Mouse (Mus musculus): Measurements from ENCODE around the gene Angptl6.

Angptl6 gene
- long read RNA-seq, experiment 1, partial matches to known transcripts = 3 of 5 reads
- long read RNA-seq, experiment 1, other reads (novel, unspliced or antisense) = 2 of 5 reads
- long read RNA-seq, experiment 2, partial matches to known transcripts = 4 of 4 reads
- long read RNA-seq, experiment 2, other reads (novel, unspliced or antisense) = 0 of 4 reads

DNA sequence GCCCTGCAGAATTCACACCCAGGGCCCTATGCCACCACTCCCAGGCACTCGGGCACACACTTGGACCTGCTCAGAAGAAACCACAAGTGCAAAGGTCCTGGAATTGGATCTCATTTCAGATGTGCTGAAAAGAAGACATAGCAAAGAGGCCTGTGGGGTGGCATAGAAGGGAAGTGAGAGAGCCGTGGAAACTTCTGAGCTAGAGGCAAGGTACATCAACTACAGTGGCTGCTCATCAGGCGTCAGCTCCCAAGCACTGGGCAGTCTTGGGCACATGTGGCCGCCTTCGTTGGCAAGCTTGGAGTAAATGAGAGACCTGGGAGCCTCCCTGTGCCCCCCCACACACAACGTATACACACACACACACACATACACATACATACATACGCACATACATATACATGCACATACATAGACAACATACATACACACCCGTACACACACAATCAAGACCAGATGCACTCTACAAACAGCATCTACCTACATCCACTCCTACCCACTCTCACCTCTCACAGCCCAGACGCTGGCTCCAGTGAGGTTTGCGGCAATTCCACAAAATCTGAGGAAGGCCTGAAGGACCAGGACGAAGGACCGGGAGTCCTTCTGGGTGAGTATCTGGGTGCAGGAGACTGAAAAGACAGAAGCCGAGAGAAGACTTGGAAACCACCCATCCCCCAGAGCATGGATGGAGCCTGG is at the start of gene Angptl6:
Gene Angptl6, minus strand, starts transcription at position 631 of the 696 bp plus-strand sequence.
- intact Hi-C loops (cut with DNase I) = no loop called here

DNA sequence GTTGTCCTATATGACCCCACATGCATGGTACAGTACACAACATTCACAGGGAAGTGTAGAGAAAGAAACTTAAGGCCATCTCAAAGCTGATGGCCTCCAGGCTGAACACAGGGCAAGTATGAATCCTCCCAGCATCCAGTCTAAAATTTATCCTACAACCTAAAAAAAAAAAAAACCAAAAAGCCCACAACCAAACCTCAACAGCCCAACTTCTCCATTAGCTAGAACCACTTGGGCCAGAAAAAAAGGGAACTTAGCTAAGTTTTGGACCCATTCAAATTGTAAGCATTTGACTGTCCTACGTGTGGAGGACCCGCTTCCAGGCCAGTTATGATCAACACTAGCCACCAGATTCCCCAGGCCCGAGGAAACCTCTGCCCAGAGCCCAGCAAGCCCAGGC is 43.7 kb upstream of the Angptl6 start:
- intact Hi-C loops (cut with DNase I) = no loop called here

DNA sequence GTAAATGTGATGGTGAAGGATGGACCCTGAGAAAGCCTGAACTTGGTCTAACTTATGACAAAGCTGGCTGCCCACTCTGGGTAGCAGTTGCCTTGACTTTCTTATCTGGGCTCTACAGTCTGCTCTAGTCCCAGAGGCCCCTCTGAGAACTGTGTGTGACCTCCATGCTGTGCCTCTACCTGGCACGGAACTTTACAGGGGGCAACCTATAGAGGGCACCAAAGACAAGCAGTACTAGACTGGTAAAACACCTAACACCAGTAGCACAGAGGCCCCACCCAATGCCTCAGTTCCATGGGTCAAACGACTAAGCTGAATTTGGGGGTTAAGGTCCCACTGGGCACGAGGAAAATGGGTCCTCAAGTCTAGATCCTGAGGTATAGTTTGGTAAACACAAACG is 36.6 kb upstream of the Angptl6 start:
- intact Hi-C loops (cut with DNase I) = loop anchor here (5.0 kb wide), 1 partner anchor 81 kb away; no protein-coding TSS in a partner anchor

DNA sequence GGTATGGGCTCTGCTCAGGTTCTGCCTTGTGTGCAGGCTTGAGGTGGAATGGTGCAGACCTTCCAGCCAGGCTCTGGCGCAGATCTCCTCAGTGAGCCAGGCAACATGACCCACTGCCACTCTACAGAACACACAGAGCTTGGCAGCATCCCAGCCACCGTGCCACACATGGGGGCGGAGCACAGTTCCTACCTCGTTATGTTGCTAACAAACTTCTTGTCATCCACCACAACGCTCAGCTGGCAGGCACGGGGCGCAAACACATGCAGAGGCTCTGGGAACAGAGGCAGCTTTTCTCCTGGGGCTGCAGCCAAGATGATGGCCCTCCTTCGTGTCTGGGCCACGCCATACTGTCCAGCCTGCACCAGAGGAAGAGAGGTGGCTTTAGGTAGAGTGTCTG is 30.4 kb upstream of the Angptl6 start:
- intact Hi-C loops (cut with DNase I) = loop anchor here (5.0 kb wide), 1 partner anchor 227 kb away; no protein-coding TSS in a partner anchor

DNA sequence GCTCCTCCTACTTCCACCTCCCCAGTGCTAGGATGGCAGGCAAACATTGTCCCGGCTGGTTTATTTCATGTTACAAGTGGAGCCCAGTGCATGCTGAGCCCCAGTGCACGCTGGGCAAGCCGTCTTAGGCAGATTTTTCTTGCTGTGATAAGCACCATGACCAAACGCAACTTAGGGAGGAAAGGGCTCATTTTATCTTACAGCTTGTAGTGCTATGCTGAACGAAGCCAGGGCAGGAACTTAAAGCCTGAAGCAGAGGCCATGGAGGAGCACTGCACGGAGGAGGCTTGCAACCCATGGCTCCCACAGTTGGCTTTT is 22.6 kb upstream of the Angptl6 start:
- intact Hi-C loops (cut with DNase I) = loop anchor here (5.0 kb wide), 1 partner anchor 95 kb away; no protein-coding TSS in a partner anchor

DNA sequence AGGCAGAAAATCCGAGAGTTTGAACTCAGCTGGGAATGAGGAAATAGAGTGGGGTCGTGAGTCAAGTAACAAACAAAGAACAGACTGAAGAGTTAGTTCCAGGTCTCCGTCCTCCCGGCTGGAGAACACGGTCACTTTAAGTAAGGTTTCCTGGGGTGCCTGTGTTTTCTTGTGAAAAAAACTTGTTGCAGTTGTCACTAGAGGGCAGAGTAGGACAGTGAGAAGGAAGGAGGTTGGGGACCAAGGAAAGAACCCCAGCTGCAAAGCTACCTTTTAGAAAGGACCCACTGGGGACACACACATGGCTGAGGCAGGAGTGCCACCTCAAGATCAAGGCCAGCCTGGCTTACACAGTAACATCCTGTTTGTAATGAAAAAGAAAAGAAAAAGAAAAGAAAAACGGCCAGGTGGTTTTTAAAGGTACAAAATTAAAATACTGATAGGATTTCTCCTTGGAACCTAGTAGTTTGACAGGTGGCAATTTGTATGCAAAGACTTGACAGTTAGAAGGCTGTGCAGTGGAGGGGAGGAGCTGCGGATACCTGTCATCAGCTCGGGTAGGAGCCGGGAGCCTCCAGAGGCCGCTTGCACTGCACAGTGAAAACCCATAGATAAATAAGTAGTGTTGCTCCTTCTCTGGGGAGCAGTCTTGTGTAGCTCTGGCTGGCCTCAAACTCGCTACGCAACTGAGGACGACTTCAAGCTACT is 22.1 kb upstream of the Angptl6 start:
- intact Hi-C loops (cut with DNase I) = loop anchor here (5.0 kb wide), 1 partner anchor 96 kb away; no protein-coding TSS in a partner anchor

DNA sequence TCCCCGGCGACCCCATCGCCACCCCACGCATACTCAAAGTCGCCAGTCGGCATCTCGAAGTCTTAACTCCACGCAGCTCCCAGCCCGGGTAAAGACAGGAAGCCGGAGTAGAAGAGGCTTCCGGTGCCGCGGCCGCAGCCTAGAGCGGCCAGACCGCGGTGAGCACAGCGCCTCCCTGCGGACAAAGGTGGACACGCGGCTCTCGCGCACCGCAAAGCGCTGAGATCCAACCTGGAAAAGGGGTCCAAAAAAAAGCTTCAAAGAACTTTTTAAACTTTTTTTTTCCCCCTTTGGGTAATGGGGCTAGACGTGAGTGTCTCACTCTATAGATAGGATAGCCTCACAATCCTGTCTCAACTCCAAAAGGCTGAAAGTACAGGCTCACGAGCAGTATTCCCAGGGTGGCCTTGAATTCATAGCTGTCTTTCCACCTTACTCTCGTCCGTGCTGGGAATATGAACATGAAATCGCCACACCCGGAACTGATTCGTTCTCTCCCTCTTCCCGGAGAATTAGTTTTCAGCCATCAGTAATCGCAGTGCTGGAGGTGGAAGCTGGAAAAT is 19.1 kb upstream of the Angptl6 start, which contains the start of gene Eif3g:
Gene Eif3g, minus strand, starts transcription at position 113 of the 563 bp plus-strand sequence.
- intact Hi-C loops (cut with DNase I) = no loop called here

DNA sequence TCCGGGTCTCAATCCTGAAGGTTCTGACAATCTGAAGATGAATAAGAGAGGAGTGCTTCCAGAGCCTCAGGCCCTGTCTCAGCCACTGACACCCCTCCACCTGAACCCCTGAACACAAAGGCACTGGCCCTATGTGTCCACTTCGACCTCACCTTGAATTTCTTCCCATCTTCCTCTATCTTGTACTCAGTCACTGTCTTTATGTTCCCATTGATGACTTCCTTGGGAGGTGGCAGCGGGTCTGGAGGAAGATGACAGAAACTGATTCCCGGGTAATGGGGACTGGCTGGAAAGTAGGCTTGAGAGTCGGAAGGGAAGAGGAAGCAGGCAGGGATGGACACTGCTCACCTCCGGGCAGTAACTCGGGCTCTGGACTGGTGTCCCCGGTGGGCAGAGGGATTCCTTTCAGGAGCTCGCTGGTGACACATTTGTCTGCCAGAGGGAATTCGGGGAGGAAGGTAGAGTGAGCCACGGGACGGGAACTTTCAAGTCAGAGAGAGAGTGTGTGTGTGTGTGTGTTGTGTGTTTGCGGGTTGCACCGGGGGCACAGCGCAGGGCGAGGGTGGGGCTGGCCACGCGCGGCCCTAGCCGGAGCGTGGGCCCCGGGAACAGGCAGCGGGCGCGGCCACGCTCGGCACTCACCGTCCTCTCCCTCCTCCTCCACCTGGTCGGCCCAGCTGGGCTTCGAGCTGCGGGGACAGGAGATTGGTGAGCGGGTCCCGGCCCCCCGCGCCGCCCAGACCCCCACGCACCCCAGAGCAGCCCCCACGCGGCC is 18.4 kb upstream of the Angptl6 start:
- intact Hi-C loops (cut with DNase I) = no loop called here

DNA sequence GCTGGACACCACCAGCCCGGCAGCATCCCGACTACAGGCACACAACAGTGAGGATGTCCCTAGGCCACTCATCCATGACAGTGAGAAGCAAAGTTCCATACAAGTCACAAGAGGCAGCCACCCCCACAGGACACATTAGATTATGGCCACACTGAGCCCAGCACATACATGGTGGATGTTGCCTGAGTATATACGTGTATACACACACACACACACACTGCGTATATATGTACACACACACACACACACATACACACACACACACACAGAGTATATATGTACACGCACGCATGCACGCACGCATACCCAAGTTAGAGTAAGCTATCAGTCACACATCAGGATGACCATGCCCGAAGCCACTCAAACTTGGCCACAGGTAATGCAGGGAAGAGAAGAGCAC is 15.9 kb upstream of the Angptl6 start:
- intact Hi-C loops (cut with DNase I) = no loop called here

DNA sequence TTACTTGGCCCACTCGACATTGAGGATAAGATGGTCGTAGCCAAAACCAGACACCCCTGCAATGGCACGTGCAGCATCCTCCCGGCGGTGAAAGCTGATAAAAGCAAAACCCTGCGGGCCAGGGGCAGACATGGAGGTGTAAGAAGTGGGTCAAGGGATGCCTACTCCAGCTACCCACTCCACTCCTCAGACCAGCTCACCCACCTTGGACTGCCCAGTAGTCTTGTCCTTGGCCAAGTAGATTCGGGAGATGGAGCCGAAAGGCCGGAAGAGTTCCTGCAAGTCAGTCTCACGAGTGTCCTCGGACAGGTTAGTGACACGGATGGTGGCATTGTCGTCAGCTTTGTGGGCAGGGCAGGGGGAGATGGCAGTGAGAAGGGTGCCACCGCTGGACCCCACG is 15.1 kb upstream of the Angptl6 start:
- intact Hi-C loops (cut with DNase I) = no loop called here

DNA sequence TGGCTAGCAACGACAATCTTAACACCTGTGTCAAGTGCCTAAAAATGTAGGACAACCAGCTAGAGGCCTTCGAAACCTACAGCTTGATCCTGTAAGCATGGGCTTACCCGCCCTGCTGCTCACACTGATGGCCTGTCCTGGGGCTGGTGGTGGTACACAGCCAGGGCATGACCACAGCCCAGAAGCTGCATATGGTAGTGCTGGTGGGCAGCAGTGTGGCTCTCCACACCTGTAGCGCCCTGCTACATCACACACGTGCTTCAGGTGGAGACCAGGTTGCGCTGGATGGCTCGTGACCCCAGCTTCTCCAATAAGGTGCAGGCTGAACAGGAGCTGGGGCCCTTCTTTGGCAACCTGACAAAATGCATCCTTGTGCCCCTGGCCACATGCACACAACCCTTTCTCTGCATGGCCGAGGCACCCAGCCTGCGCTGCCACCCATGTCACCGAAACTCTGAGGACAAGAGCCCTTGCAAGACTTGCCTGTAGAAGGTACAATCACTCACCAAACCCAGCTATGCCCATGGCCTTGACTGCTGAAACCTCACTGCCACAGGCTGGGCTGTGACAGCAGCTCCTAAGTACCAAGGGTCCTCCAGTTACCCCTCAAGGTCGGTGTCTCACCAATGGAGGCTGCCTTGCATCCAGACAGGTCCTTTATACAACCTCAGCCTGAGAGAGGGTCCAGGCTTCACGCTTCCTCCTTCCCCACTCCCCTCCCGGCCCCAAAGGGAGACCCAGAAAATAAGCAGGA is 14.2 kb upstream of the Angptl6 start:
- intact Hi-C loops (cut with DNase I) = no loop called here

DNA sequence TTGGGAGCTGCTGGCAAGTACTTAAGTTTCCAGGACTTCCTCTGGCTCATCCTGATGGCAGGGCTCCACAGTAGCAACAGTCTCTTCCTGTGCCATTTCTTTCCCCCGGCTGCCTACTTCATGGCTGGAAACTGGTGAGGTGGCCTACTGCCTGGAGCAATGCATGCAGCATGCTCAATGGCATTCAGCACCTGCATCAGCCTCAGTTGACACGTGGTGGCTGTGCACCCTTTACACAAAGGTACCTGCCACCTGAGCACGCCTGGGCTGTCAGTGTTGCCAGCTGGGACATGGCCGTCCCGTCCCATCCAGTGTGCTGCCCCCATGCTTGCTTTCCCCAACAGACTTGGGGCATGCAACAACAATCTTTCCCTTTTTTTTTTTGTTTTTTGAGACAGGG is 13.5 kb upstream of the Angptl6 start:
- intact Hi-C loops (cut with DNase I) = no loop called here

DNA sequence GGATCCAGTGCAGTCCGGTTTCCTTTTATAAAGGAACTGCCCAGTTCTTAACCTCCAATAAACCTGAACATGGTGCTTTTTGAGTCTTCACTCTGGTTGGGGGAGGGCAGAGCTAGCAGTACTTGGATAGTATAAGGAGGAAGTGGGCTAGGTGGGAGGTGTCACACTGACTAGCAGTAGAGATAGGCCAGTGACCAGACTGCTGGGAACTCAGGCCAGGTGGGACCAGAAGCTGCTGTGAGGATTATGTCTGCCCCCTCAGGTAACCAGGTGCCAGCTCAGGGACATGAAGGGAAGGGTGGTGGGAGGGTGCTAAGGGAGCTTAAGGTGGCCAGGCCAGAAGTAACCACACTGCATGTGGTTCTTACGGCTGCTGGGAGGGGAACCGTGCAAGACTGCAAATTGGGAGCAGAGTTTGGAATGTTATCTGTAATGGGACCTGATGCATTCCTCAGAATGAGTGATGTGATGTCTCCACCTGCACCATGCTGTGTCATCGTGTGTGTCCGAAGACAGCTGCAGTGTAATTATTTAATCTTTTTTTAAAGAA is 12.7 kb upstream of the Angptl6 start:
- intact Hi-C loops (cut with DNase I) = no loop called here

DNA sequence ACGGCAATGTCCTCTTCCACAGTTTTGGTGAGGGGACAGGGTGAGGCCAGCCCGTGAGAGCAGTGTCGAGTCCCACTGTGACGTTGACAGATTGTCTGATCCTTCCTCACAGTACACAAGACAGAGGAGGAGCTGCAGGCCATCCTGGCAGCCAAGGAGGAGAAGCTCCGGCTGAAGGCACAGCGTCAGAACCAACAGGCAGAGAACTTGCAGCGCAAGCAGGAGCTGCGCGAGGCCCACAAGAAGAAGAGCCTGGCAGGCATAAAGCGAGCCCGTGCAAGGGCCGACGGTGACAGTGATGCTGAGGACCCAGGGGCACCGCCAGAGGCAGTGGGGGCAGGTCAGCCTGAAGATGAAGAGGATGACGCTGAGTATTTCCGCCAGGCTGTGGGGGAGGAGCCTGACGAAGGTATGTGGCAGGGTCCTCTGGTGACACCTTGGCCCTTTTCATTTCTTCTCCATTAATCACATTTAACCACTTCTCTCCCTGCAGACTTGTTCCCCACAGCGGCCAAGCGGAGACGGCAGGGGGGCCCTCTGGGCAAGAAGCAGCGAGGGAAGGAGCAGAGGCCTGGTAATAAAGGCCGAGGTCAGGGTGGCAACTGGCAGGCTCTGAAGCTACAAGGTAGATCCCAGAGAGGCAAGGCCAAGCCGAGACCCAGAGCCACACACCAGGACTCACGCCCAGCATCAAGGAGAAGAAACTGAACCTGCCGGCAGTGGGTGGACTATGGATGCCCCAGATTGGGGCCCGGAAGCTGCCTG is 12.0 kb upstream of the Angptl6 start:
- intact Hi-C loops (cut with DNase I) = no loop called here

DNA sequence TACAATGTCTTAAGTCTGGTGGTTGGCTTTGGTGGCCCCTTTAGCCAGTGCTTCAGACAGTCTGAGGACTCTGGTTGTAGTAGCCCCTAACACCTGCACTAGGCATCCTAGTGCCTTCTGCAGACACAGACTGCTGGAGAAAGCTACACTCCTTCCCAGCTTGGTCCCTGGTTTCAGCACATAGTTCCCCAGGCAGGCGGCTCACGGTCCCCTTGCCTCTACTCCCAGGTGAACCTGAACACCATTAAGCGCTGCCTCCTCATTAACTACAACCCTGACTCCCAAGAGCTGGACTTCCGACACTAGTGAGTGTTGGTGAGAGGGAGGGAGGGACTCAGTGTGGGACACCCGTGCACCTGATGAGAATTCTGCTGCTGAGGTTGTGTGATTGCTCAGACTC is 10.9 kb upstream of the Angptl6 start:
- intact Hi-C loops (cut with DNase I) = no loop called here

DNA sequence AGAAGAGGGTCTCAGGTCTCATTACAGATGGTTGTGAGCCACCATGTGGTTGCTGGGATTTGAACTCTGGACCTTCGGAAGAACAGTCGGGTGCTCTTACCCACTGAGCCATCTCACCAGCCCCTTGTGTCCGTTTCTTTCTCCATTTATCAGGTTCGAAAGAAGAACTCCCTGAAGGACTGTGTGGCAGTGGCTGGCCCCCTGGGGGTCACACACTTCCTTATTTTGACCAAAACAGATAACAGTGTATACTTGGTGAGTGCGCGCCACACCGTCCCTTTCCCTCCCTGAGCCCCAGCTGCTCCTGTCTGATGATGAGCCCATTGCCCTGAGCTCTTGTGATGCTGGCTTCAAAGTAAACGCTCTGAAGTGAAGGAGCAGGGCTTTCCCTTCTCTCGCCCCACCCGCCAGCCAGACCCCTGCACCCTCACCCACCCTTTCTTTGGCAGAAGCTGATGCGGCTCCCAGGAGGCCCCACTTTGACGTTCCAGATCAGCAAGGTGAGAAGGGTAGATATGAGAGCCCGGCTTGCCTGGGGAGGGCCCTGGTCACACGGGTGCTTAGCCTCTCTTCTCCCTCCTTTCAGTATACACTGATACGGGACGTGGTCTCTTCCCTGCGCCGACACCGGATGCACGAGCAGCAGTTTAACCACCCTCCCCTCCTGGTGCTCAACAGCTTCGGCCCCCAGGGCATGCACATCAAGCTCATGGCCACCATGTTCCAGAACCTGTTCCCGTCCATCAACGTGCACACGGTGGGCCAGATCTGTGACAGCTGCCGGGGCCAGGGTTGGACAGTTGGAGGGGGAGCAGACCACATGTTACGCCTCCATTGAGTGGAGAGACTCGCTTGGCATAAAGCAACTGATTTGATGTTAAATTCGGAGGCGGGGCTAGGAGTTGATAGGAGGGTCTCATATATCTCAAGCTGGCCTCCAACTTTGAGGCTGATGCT is 9.9 kb upstream of the Angptl6 start:
- intact Hi-C loops (cut with DNase I) = no loop called here

DNA sequence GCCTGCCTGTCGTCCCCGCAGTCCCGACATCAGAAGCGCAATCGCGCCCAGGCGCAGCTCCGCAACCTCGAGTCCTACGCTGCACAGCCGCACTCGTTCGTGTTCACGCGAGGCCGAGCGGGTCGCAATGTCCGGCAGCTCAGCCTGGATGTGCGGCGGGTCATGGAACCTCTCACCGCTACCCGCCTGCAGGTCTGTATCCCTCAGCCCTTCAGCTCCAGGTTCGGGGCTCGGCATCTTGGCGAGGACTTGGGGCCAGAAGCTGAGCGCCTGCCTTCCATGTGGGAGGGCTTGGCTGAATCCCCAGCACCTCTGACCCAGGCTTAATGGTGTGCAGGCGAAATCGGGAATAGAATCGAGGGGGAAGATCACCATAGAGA is 8.8 kb upstream of the Angptl6 start:
- intact Hi-C loops (cut with DNase I) = no loop called here

DNA sequence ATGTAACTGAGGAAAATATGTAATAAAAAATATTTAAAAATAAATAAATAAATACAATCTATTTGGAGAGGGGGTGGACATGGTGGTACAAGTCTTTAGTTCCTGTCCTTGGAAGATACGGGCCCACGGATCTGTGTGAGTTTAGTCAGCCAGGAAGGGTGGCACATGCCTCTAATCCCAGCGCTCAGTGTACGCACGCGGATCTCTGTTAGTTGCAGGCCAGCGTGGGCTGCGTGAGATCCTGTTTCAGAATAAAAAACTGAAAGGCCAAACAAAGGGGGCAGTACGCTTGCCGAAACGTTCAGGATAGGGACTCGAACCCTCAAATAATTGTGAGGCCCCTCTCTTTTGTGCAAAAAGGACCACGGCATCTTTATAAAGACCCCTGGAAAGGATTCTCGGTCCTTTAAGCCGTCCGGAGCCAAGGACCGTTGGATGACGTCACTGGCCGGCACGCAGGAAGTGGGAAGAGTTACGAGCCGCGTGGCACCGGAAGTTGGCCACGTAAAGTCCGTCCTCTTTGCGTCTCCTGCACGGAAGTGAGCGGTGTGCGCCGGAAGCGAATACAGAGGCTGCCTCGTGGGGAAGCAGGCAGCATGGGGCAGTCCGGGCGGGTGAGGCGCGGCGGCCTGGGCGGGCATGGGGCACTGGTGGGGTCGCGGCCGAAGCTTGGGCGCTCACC is 8.3 kb upstream of the Angptl6 start, which contains the start of gene Ppan:
Gene Ppan, plus strand, starts transcription at position 472 of the 682 bp plus-strand sequence.
- intact Hi-C loops (cut with DNase I) = no loop called here
